Mouse (Mus musculus) yolk sac, embryonic 10.5 days (tissue): ENCODE measurements at regions not wholly inside any gene's neighbourhood (a gene's known extent, or its start where the extent isn't known, plus 50 kb on each side); places are given as distances from the start of the nearest gene placed in this dataset.

Experiments used
- DNase-seq: peaks from one replicate; pipeline ENCODE4 v3.0.0-alpha.2; 2017; ENCODE audit warnings: low spot score

GRCm38 (mm10) chr12:94155110-94155858 is 1536.7 kb upstream of the Flrt2 start:
- DNase-seq: no peak

- no peak for DNase-seq
Measured at GRCm38 (mm10) chr12:94182358-94182757, 1509.7 kb upstream of the Flrt2 start.

- DNase-seq: peak; percentile 10
Measured at GRCm38 (mm10) chr12:94190620-94191081, 1501.4 kb upstream of the Flrt2 start.

GRCm38 (mm10) chr12:94217906-94218305 is 1474.1 kb upstream of the Flrt2 start:
- DNase-seq: no peak

- DNase-seq: no peak
Measured at GRCm38 (mm10) chr12:94229894-94230293, 1462.1 kb upstream of the Flrt2 start.

- no peak for DNase-seq
Measured at GRCm38 (mm10) chr12:94245366-94245765, 1446.7 kb upstream of the Flrt2 start.

GRCm38 (mm10) chr12:94247362-94247761 is 1444.7 kb upstream of the Flrt2 start:
- DNase-seq: no peak

- DNase-seq: peak; percentile 4
Measured at GRCm38 (mm10) chr12:94252957-94253633, 1438.9 kb upstream of the Flrt2 start.

- DNase-seq: no peak
Measured at GRCm38 (mm10) chr12:94280946-94281345, 1411.1 kb upstream of the Flrt2 start.

GRCm38 (mm10) chr12:94282931-94283330 is 1409.1 kb upstream of the Flrt2 start:
- no peak for DNase-seq

GRCm38 (mm10) chr12:94283572-94283971 is 1408.5 kb upstream of the Flrt2 start:
- no peak for DNase-seq

GRCm38 (mm10) chr12:94297864-94298263 is 1394.2 kb upstream of the Flrt2 start:
- DNase-seq: no peak

- no peak for DNase-seq
Measured at GRCm38 (mm10) chr12:94332351-94332750, 1359.7 kb upstream of the Flrt2 start.

- no peak for DNase-seq
Measured at GRCm38 (mm10) chr12:94334671-94335070, 1357.4 kb upstream of the Flrt2 start.

- no peak for DNase-seq
Measured at GRCm38 (mm10) chr12:94349623-94350156, 1342.3 kb upstream of the Flrt2 start.

- DNase-seq: no peak
Measured at GRCm38 (mm10) chr12:94364269-94364668, 1327.8 kb upstream of the Flrt2 start.

GRCm38 (mm10) chr12:94399991-94400390 is 1292.0 kb upstream of the Flrt2 start:
- no peak for DNase-seq

- DNase-seq: peak; percentile 5
Measured at GRCm38 (mm10) chr12:94420918-94421317, 1271.1 kb upstream of the Flrt2 start.

GRCm38 (mm10) chr12:94421743-94422142 is 1270.3 kb upstream of the Flrt2 start:
- DNase-seq: no peak

- DNase-seq: no peak
Measured at GRCm38 (mm10) chr12:94424340-94424981, 1267.6 kb upstream of the Flrt2 start.

GRCm38 (mm10) chr12:94449517-94449916 is 1242.5 kb upstream of the Flrt2 start:
- no peak for DNase-seq

GRCm38 (mm10) chr12:94468027-94468426 is 1224.0 kb upstream of the Flrt2 start:
- DNase-seq: no peak

GRCm38 (mm10) chr12:94468609-94469008 is 1223.4 kb upstream of the Flrt2 start:
- no peak for DNase-seq
